ENCODE assay signal across 23 mouse cellular contexts in the genomic region with DNA sequence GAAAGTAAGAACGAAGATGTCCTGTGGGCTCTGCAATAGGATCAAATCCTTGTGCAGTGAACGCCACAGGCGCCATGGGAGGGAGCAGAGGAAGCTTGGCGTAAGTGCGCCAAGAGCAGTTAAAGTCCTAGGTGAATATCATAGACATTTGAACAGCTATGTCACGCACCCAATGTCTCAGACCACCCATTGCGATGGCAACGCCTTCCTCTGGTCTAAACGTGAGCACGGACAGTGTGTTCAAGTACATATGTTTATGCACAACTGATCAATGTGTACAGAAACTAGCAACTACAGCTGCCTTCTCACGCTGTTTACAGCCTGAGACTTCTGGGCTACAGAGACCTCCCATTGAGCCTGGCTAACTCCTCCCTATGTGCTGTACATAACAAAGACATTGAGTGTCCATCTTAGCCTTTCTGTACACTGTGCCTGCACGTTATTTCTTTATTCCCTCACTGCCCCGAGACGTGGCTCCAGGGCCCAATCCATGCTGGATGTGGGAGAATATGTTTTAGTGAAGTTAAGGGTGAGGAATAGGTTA. TPM values are rescaled to one million over a fixed set of nuclear protein-coding genes. Genes with fewer than 3 reads are reported as not detected.
A peak's percentile ranks its signal among the peaks of the same experiment; 100 is the strongest.
DNase-seq lines count a peak whose midpoint lies in the region; ATAC-seq and TF ChIP-seq lines count a peak whose summit lies in the region.
"Had no signal": no experiment of that assay in that cellular context is flagged by ENCODE, and none has a peak within 500 bp of the region (broad histone marks: within the 10 kb centered on the region; RNA-seq: fewer than 3 reads in every experiment).

No protein-coding gene starts in this region.

- H3K4me1 ChIP-seq in lung, embryonic 14.5 days (ENCODE audit: insufficient read depth), result no peaks in the 10 kb centered on the region
- H3K4me1 ChIP-seq in stomach, embryonic 16.5 days (ENCODE audit: control insufficient read depth, insufficient read depth, low read length), result no peaks in the 10 kb centered on the region
- H3K4me1 ChIP-seq in midbrain, embryonic 13.5 days (replicated peaks), result no peaks in the 10 kb centered on the region
- H3K4me1 ChIP-seq: embryonic facial prominence, embryonic 15.5 days; forebrain, embryonic 10.5 days; forebrain, embryonic 15.5 days; heart, embryonic 15.5 days; hindbrain, embryonic 13.5 days had no signal

- peak; percentile 27; the same call in 1 of the 2 replicates for ATAC-seq in lung, embryonic 14.5 days (ENCODE audit: insufficient read depth)
- ATAC-seq in stomach, embryonic 16.5 days (ENCODE audit: insufficient read depth, low FRiP score), result peak; percentile 68
- no peak for ATAC-seq in midbrain, embryonic 13.5 days
- ATAC-seq: forebrain, embryonic 15.5 days; hindbrain, postnatal 0 days; Patski had no signal

- no peak for TF ChIP-seq CTCF in lung, embryonic 14.5 days (IDR thresholded peaks at IDR 0.05; ENCODE audit: low read depth)

- no peaks in the 10 kb centered on the region for H3K9me3 ChIP-seq in lung, embryonic 14.5 days (ENCODE audit: low read depth, low read length)
- H3K9me3 ChIP-seq in stomach, embryonic 16.5 days (replicated peaks; ENCODE audit: control insufficient read depth, low read length), result no peaks in the 10 kb centered on the region
- no peaks in the 10 kb centered on the region for H3K9me3 ChIP-seq in midbrain, embryonic 13.5 days
- H3K9me3 ChIP-seq: embryonic facial prominence, embryonic 15.5 days; forebrain, embryonic 15.5 days; heart, embryonic 15.5 days; hindbrain, embryonic 13.5 days had no signal

- H3K27me3 ChIP-seq in lung, embryonic 14.5 days (ENCODE audit: insufficient read depth, low read length), result no peaks in the 10 kb centered on the region
- H3K27me3 ChIP-seq in stomach, embryonic 16.5 days (ENCODE audit: control insufficient read depth, insufficient read depth, low read length), result no peaks in the 10 kb centered on the region
- H3K27me3 ChIP-seq in midbrain, embryonic 13.5 days, result no peaks in the 10 kb centered on the region
- H3K27me3 ChIP-seq: embryonic facial prominence, embryonic 15.5 days; forebrain, embryonic 15.5 days; Patski had no signal

- H3K9ac ChIP-seq in lung, embryonic 14.5 days, result no peak overlapping the region
- H3K9ac ChIP-seq in stomach, embryonic 16.5 days (ENCODE audit: low read length), result no peak overlapping the region
- no peak overlapping the region for H3K9ac ChIP-seq in midbrain, embryonic 13.5 days (replicated peaks)
- H3K9ac ChIP-seq: embryonic facial prominence, embryonic 15.5 days; forebrain, embryonic 15.5 days; heart, embryonic 15.5 days; hindbrain, embryonic 13.5 days had no signal

- no peak overlapping the region for H3K4me3 ChIP-seq in lung, embryonic 14.5 days (ENCODE audit: low read depth, low read length)
- no peak overlapping the region for H3K4me3 ChIP-seq in stomach, embryonic 16.5 days (replicated peaks; ENCODE audit: low read length)
- no peak overlapping the region for H3K4me3 ChIP-seq in midbrain, embryonic 13.5 days (replicated peaks)
- H3K4me3 ChIP-seq: embryonic facial prominence, embryonic 15.5 days; erythroblast, embryonic 14.5 days; forebrain, embryonic 10.5 days; forebrain, embryonic 15.5 days; heart, embryonic 15.5 days; hindbrain, embryonic 13.5 days had no signal

- no peak overlapping the region for H3K4me2 ChIP-seq in lung, embryonic 14.5 days
- no peak overlapping the region for H3K4me2 ChIP-seq in stomach, embryonic 16.5 days (ENCODE audit: low read depth, low read length)
- no peak overlapping the region for H3K4me2 ChIP-seq in midbrain, embryonic 13.5 days (replicated peaks)
- H3K4me2 ChIP-seq: embryonic facial prominence, embryonic 15.5 days; forebrain, embryonic 15.5 days; heart, embryonic 11.5 days; heart, embryonic 15.5 days; hindbrain, embryonic 13.5 days had no signal

- no peak overlapping the region for H3K27ac ChIP-seq in lung, embryonic 14.5 days (ENCODE audit: low read depth)
- H3K27ac ChIP-seq in stomach, embryonic 16.5 days (ENCODE audit: low read length), result peak overlapping the region; percentile 72; the same call in 1 of the 2 replicates
- no peak overlapping the region for H3K27ac ChIP-seq in midbrain, embryonic 13.5 days
- H3K27ac ChIP-seq: embryonic facial prominence, embryonic 15.5 days; forebrain, embryonic 10.5 days; forebrain, embryonic 15.5 days; heart, embryonic 15.5 days; hindbrain, embryonic 13.5 days; hindbrain, postnatal 0 days had no signal

- 85% methylated on average over 14 of the region's 14 CpGs for WGBS in lung, embryonic 14.5 days
- 82% methylated on average over 14 of the region's 14 CpGs for WGBS in stomach, embryonic 16.5 days
- WGBS in midbrain, embryonic 13.5 days, result 94% methylated on average over 14 of the region's 14 CpGs

- no peak for DNase-seq in lung, embryonic 14.5 days
- no peak for DNase-seq in lung, postnatal 10 days
- peak; percentile 78 for DNase-seq in R1 (ENCODE audit: low read depth, low spot score)
- no peak for DNase-seq in left cerebral cortex, adult 18-20 months (ENCODE audit: low spot score in 2 of 2)
- DNase-seq: adrenal gland, adult 8-10 months; cerebellum, adult 2 months; cerebellum, postnatal 10 days; embryo, embryonic 11 days; gastrocnemius, postnatal 36 days; heart, postnatal 14 days had no signal

- H3K36me3 ChIP-seq in lung, embryonic 14.5 days (ENCODE audit: insufficient read depth), result no peaks in the 10 kb centered on the region
- no peaks in the 10 kb centered on the region for H3K36me3 ChIP-seq in stomach, embryonic 16.5 days (ENCODE audit: control insufficient read depth, insufficient read depth, low read length)
- H3K36me3 ChIP-seq in midbrain, embryonic 13.5 days, result no peaks in the 10 kb centered on the region
- H3K36me3 ChIP-seq: embryonic facial prominence, embryonic 15.5 days; forebrain, embryonic 10.5 days; forebrain, embryonic 15.5 days; heart, embryonic 15.5 days; hindbrain, embryonic 13.5 days had no signal

RNA-seq across cellular contexts. Expression of a gene that starts 11.0 kb away (rescaled TPM):
- 0.04 and 0.24 TPM in 2 replicates for polyA plus RNA-seq in lung, embryonic 14.5 days (2014; fragmentation: Nextera tagmentation; extraction: Ambion mirVana)
- polyA plus RNA-seq in stomach, embryonic 16.5 days (2015; fragmentation: Nextera tagmentation; extraction: Ambion mirVana), result 8.1 and 12.0 TPM in 2 replicates
- polyA plus RNA-seq in midbrain, embryonic 13.5 days (2015; fragmentation: Nextera tagmentation; extraction: Ambion mirVana), result 0.09 TPM in 2 replicates
- total RNA-seq in left cerebral cortex, adult 18-20 months (2021), result under 1 TPM; 0.40 to 0.84 TPM
- total RNA-seq: common myeloid progenitor, adult 5-6 weeks; hematopoietic stem cell, adult 5-6 weeks had no signal
- polyA plus RNA-seq: erythroblast, embryonic 14.5 days; forebrain, embryonic 10.5 days; heart, embryonic 11.5 days; hindbrain, embryonic 13.5 days; Patski had no signal
